Mouse (Mus musculus) lung, postnatal 0 days (tissue): ENCODE measurements at regions not wholly inside any gene's neighbourhood (a gene's known extent, or its start where the extent isn't known, plus 50 kb on each side); places are given as distances from the start of the nearest gene placed in this dataset.

Source experiments
- CTCF ChIP-seq: IDR thresholded peaks from 2 replicates; pipeline ENCODE4 v1.5.1; 2016; ENCODE audit warnings: antibody characterized with exemption, mild to moderate bottlenecking
- EP300 ChIP-seq: IDR thresholded peaks from 2 replicates; pipeline ENCODE4 v1.6.1; 2016; ENCODE audit warnings: antibody characterized with exemption, mild to moderate bottlenecking, control low read depth

DNA sequence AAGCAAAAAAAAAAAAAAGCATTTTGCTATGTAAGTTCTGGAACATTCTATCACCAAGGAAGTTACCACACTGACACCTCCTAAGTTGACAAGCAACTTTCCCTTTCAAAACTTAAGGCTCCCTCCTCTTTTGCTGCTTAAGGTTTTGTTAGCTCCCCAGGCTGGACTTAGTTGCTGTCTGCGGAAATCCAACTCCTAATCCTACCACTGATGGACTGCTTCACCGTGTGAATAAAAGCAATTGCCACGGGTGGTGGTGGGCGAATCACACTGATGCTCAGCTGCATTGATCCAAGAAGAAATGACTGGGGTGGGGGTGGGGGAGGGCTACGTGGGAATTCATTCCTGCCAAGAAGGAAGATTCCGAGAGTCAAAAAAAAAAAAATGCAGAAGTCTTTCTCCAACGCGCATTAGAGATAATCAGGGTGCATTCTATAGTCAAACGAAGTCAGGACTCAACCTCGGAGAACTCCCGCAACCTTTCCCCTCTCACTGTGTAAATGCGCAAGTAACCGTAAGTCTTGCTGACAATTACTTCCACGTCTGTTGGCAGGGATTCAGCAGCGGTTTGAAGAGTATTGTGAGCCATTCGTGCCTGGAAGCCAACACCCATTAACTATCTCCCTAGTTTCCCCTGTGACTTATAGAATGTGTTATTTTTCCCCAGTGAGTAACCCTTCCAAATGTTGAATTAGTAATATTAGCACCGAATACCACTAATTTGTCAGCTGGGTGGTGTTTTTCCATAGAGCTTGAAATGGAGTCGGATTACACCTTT, 358.8 kb downstream of the Adgrl2 start:
- TF ChIP-seq CTCF, result no peak
- no peak for TF ChIP-seq EP300
